ENCODE assay signal across 12 mouse cellular contexts in genomic region chr5:105867427-105867826, GRCm38 (mm10). TPM values are rescaled to one million over a fixed set of nuclear protein-coding genes. Genes with fewer than 3 reads are reported as not detected.
DNase-seq lines count a peak whose midpoint lies in the region; ATAC-seq lines count a peak whose summit lies in the region.
"Had no signal": no experiment of that assay in that cellular context is flagged by ENCODE, and none has a peak within 500 bp of the region (broad histone marks: within the 10 kb centered on the region; RNA-seq: fewer than 3 reads in every experiment).

No protein-coding gene starts in this region.

- peak overlapping the region; percentile 63; the same call in 1 of the 2 replicates for H3K27ac ChIP-seq in heart, embryonic 13.5 days (replicated peaks)
- no peak overlapping the region for H3K27ac ChIP-seq in heart, embryonic 11.5 days (ENCODE audit: low read depth, low read length)
- H3K27ac ChIP-seq in lung, embryonic 15.5 days: peak overlapping the region; percentile 13; the same call in 1 of the 2 replicates
- 0 out of 2 replicates have a peak overlapping the region, but pooled peaks have one; percentile 2 for H3K27ac ChIP-seq in kidney, embryonic 16.5 days (ENCODE audit: low read length)
- no peak overlapping the region for H3K27ac ChIP-seq in limb, embryonic 15.5 days
- H3K27ac ChIP-seq: hindbrain, embryonic 13.5 days had no signal

- H3K4me1 ChIP-seq in heart, embryonic 13.5 days: peaks cover 13% of the 10 kb centered on the region
- peaks cover 4% of the 10 kb centered on the region; the same call in 1 of the 2 replicates for H3K4me1 ChIP-seq in heart, embryonic 11.5 days (ENCODE audit: control insufficient read depth, insufficient read depth, low read length)
- H3K4me1 ChIP-seq in lung, embryonic 15.5 days: peaks cover 10% of the 10 kb centered on the region
- peaks cover 13% of the 10 kb centered on the region for H3K4me1 ChIP-seq in kidney, embryonic 16.5 days (ENCODE audit: insufficient read depth, low read length)
- peaks cover 13% of the 10 kb centered on the region for H3K4me1 ChIP-seq in limb, embryonic 15.5 days

- no peaks in the 10 kb centered on the region for H3K36me3 ChIP-seq in heart, embryonic 13.5 days
- no peaks in the 10 kb centered on the region for H3K36me3 ChIP-seq in heart, embryonic 11.5 days (ENCODE audit: control insufficient read depth, insufficient read depth, low read length)
- H3K36me3 ChIP-seq in lung, embryonic 15.5 days: no peaks in the 10 kb centered on the region
- no peaks in the 10 kb centered on the region for H3K36me3 ChIP-seq in kidney, embryonic 16.5 days (ENCODE audit: insufficient read depth, low read length)
- H3K36me3 ChIP-seq in limb, embryonic 15.5 days: no peaks in the 10 kb centered on the region
- H3K36me3 ChIP-seq: hindbrain, embryonic 13.5 days had no signal

- WGBS in heart, embryonic 13.5 days: 37% methylated on average over 4 of the region's 4 CpGs
- WGBS in heart, embryonic 11.5 days (ENCODE audit: insufficient replicate concordance): 58% methylated on average over 4 of the region's 4 CpGs
- 22% methylated on average over 4 of the region's 4 CpGs for WGBS in lung, embryonic 15.5 days
- whole genome bisulfite sequencing in kidney, embryonic 16.5 days: 28% methylated on average over 4 of the region's 4 CpGs
- WGBS in limb, embryonic 15.5 days: 13% methylated on average over 4 of the region's 4 CpGs

- H3K27me3 ChIP-seq in heart, embryonic 13.5 days (replicated peaks): peaks cover 18% of the 10 kb centered on the region; the same call in 1 of the 2 replicates
- 0 out of 2 replicates have a peak, but pooled peaks cover 2% of the 10 kb centered on the region for H3K27me3 ChIP-seq in heart, embryonic 11.5 days (ENCODE audit: control insufficient read depth, insufficient read depth, low read length)
- peaks cover 4% of the 10 kb centered on the region; the same call in 1 of the 2 replicates for H3K27me3 ChIP-seq in lung, embryonic 15.5 days
- H3K27me3 ChIP-seq in kidney, embryonic 16.5 days (ENCODE audit: insufficient read depth, low read length): no peaks in the 10 kb centered on the region
- no peaks in the 10 kb centered on the region for H3K27me3 ChIP-seq in limb, embryonic 15.5 days
- H3K27me3 ChIP-seq: hindbrain, embryonic 13.5 days had no signal

- ATAC-seq in heart, embryonic 13.5 days (ENCODE audit: extremely low read depth, insufficient number of reproducible peaks, low FRiP score, low TSS enrichment): no peak
- ATAC-seq in heart, embryonic 11.5 days (replicated peaks; ENCODE audit: insufficient number of reproducible peaks, low FRiP score, low TSS enrichment): no peak
- ATAC-seq in lung, embryonic 15.5 days (ENCODE audit: borderline replicate concordance, extremely low read depth, low FRiP score, low TSS enrichment): no peak
- ATAC-seq in kidney, embryonic 16.5 days (ENCODE audit: low FRiP score, low TSS enrichment): no peak
- ATAC-seq in limb, embryonic 15.5 days (ENCODE audit: insufficient number of reproducible peaks, low FRiP score, low TSS enrichment, low read depth): no peak

- no peaks in the 10 kb centered on the region for H3K9me3 ChIP-seq in heart, embryonic 13.5 days
- H3K9me3 ChIP-seq in heart, embryonic 11.5 days (replicated peaks; ENCODE audit: control insufficient read depth, low read length): no peaks in the 10 kb centered on the region
- no peaks in the 10 kb centered on the region for H3K9me3 ChIP-seq in lung, embryonic 15.5 days
- H3K9me3 ChIP-seq in kidney, embryonic 16.5 days (ENCODE audit: low read length): no peaks in the 10 kb centered on the region
- no peaks in the 10 kb centered on the region for H3K9me3 ChIP-seq in limb, embryonic 15.5 days
- H3K9me3 ChIP-seq: hindbrain, embryonic 13.5 days had no signal

- peak overlapping the region; percentile 20; the same call in 1 of the 2 replicates for H3K9ac ChIP-seq in heart, embryonic 13.5 days
- H3K9ac ChIP-seq in heart, embryonic 11.5 days (ENCODE audit: low read depth, low read length): no peak overlapping the region
- no peak overlapping the region for H3K9ac ChIP-seq in lung, embryonic 15.5 days
- no peak overlapping the region for H3K9ac ChIP-seq in kidney, embryonic 16.5 days (replicated peaks; ENCODE audit: low read length)
- no peak overlapping the region for H3K9ac ChIP-seq in limb, embryonic 15.5 days
- H3K9ac ChIP-seq: hindbrain, embryonic 13.5 days had no signal

- no peak for DNase-seq in lung, postnatal 25 days (ENCODE audit: low spot score)
- no peak for DNase-seq in right cerebral cortex, postnatal 10 days (ENCODE audit: low spot score in 2 of 2)
- DNase-seq: cerebellum, postnatal 14 days; gastrocnemius, postnatal 36 days; layer of hippocampus, postnatal 36 days had no signal

- no peak overlapping the region for H3K4me3 ChIP-seq in heart, embryonic 13.5 days
- H3K4me3 ChIP-seq in heart, embryonic 11.5 days (ENCODE audit: low read depth, low read length): no peak overlapping the region
- no peak overlapping the region for H3K4me3 ChIP-seq in lung, embryonic 15.5 days
- no peak overlapping the region for H3K4me3 ChIP-seq in kidney, embryonic 16.5 days (ENCODE audit: low read length)
- H3K4me3 ChIP-seq in limb, embryonic 15.5 days: no peak overlapping the region
- H3K4me3 ChIP-seq: hindbrain, embryonic 13.5 days had no signal

- H3K4me2 ChIP-seq in heart, embryonic 13.5 days: peak overlapping the region; percentile 43
- no peak overlapping the region for H3K4me2 ChIP-seq in heart, embryonic 11.5 days
- peak overlapping the region; percentile 19; the same call in 1 of the 2 replicates for H3K4me2 ChIP-seq in lung, embryonic 15.5 days
- peak overlapping the region; percentile 24 for H3K4me2 ChIP-seq in kidney, embryonic 16.5 days (replicated peaks; ENCODE audit: low read depth, low read length)
- H3K4me2 ChIP-seq in limb, embryonic 15.5 days: 0 out of 2 replicates have a peak overlapping the region, but pooled peaks have one; percentile 19
- H3K4me2 ChIP-seq: hindbrain, embryonic 13.5 days; liver, embryonic 11.5 days had no signal

RNA-seq across cellular contexts. Expression of gene Zfp326, which starts 8.9 kb away (rescaled TPM):
- 24.2 and 27.5 TPM in 2 replicates for polyA plus RNA-seq in heart, embryonic 13.5 days (2015; fragmentation: Nextera tagmentation; extraction: Ambion mirVana)
- polyA plus RNA-seq in heart, embryonic 11.5 days (2014; fragmentation: Nextera tagmentation; extraction: Ambion mirVana): 16.9 and 32.0 TPM in 2 replicates
- polyA plus RNA-seq in lung, embryonic 15.5 days (2015; fragmentation: Nextera tagmentation; extraction: Ambion mirVana): 38.0 and 41.4 TPM in 2 replicates
- 36.9 and 40.0 TPM in 2 replicates for polyA plus RNA-seq in kidney, embryonic 16.5 days (2015; fragmentation: Nextera tagmentation; extraction: Ambion mirVana)
- 34.4 and 38.0 TPM in 2 replicates for polyA plus RNA-seq in limb, embryonic 15.5 days (2015; fragmentation: Nextera tagmentation; extraction: Ambion mirVana)

Comparison
In these comparisons a context has a peak if more than half of its experiments do, and no peak if none do; other contexts are left out.
1. H3K27ac ChIP-seq: peak in heart, embryonic 13.5 days (single experiment), lung, embryonic 15.5 days (single experiment) and kidney, embryonic 16.5 days (single experiment); none in heart, embryonic 11.5 days (single experiment) and limb, embryonic 15.5 days (single experiment).